Mouse (Mus musculus) CD4-positive, CD25-positive, alpha-beta regulatory T cell (primary cell): Measurements from ENCODE around the gene Tcf20. TPM values are rescaled to one million over a fixed set of nuclear protein-coding genes. Genes with fewer than 3 reads are reported as not detected.

Source experiments
- polyA plus RNA-seq: library from polyadenylated mRNA; unstranded; fragments of 100-300 nt; shearing (Covaris generic); gene quantifications from one replicate; pipeline ENCODE4 v1.2.1, GENCODE M21; 2017

Tcf20 gene
- 7.6 TPM for polyA plus RNA-seq

DNA sequence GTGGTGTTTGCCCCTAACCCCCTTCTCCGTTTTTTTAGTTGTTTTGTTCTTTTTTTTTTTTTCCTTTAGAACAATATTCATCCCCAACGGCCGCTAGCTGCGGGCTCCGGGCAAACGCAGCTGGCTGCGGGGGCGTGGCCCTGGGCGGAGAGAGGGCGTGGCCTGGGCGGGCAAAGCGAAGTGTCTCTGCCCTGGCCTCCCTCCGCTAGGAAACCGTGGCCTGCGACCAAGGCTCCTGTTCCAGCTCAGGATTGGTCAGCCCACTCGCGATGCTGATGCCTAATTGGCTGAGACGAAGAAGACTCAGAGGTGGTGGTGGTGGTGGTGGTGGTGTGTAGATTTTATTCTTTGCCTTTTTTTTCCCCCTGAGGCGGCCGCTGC is at the start of gene Tcf20:
TSS of gene Tcf20 (minus strand) at position 141 of the 381 bp plus-strand sequence.

DNA sequence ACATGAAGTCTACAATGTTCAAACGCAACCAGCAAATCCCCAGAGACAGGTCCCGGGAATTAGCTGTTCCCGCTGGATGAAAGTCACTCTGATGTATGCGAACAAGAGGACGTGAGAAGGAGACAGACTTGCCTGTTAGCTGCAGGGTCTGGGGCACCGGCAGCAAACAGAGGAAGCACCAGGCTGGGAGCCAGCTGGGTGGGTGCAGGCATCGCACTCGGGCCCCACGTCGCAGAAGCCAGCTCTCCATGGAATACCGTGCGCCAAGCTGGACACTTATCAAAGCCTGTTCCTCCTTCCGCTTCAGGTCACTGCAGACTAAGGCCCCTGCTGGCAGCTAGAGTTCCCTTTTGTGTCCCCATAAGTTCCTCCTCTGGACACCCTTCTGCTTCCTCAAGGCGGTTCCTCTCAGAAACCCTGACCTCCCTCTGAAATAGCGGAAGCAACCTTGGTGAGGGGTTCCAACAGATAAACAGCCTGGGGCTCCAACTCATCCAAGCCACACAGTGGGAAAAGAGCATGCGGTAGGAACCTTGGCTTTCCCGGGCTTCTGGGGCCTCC is 45.4 kb upstream of the Tcf20 start, which contains the start of gene Nfam1:
TSS of gene Nfam1 (minus strand) at position 326 of the 561 bp plus-strand sequence.

DNA sequence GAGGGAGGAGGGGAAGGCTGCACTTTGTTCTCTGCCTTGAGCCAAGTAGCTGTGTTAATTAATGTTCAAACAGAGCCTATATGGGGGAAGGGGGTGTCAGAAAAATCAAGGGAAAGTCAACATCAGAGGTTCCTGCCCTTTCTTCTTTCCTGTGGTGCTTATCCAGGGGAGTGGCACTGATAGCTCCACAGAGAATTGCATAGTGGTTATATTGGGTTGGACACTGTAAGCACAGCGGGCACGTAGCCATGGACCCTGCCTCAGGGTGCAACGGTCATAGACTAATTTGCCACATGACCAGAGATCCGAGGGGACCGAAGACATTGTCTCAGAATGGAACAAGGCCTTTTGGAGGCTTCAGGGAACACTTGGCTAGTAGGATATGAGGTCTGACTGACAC is 193.4 kb downstream of the Tcf20 start, which contains the start of gene Cyp2d26:
TSS of gene Cyp2d26 (minus strand) at position 18 of the 400 bp plus-strand sequence.

DNA sequence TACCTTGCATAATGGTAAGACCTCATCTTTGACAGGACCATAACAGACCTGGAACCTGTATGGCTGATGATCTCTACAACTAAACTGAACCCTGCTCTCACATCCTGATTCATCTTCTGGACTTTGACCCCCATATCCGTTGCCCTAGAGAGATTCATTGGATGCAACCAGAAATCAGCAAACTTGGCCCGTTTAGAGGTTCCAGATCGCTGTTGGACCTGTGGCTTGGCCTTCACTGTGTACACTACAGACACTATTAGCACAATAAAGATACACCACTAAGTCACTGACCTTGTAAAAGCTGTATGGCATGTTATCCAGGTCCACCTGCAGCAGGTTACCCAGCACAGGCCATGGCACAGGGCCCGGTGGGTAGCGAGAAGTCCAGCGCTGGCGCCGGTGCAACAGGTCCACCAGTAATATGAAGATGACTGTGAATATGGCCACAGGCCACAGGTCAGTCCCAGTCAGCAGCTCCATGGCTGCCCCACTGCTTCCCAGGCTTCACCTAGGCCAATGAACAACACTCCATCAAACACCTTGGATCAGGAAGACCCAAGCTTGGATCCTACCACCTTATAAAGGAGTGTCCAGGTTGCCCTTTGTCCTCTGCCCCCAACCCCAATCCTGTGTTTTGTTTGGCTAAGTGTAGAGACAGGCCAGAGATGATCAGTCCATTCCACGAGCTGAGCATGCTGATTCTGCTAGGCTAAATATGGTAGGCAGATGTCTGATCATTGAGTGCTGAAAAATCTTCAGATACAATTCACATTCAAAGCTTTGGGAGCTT is 223.8 kb downstream of the Tcf20 start, which contains the start of gene Cyp2d40:
TSS of gene Cyp2d40 (minus strand) at position 553 of the 790 bp plus-strand sequence.

Other genes starting within 250 kb of the Tcf20 start
- not detected for gene Cyp2d40, start 223.7 kb downstream of the Tcf20 start, polyA plus RNA-seq
- gene Cyp2d26, start 193.6 kb downstream of the Tcf20 start, polyA plus RNA-seq, result 0.29 TPM
- 1.9 TPM for gene Nfam1, start 45.4 kb upstream of the Tcf20 start, polyA plus RNA-seq
- gene Serhl, start 101.6 kb upstream of the Tcf20 start, polyA plus RNA-seq, result 72.6 TPM
- 83.8 TPM for gene Rrp7a, start 134.9 kb upstream of the Tcf20 start, polyA plus RNA-seq
- gene Poldip3, start 161.5 kb upstream of the Tcf20 start, polyA plus RNA-seq, result 155 TPM
- 89.0 TPM for gene Cyb5r3, start 184.7 kb upstream of the Tcf20 start, polyA plus RNA-seq